10 mouse cellular contexts compared by ENCODE assay signal in the genomic region with DNA sequence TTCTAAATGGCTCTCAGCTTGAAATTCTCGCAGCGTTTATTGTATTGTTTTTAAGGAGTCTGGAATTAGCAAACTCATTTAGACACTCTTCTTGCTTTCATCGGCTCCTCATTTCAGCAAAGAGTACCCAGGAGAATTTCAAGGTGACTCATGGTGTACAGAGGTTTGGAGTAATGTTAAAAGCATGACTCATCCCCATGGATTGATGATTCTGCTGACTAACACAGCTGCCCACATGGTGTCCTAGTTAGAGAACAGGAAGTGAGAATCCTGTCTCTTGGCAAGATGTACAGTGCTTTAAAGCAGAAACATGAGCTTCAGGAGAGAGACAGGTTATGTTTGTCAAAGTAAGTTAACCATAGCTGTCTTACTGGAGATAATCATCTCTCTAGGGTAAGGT.
DNase-seq lines count a peak whose midpoint lies in the region; ATAC-seq and TF ChIP-seq lines count a peak whose summit lies in the region.
"Had no signal": no experiment of that assay in that cellular context is flagged by ENCODE, and none has a peak within 500 bp of the region (broad histone marks: within the 10 kb centered on the region; RNA-seq: fewer than 3 reads in every experiment).

No protein-coding gene starts in this region.

- WGBS in liver, postnatal 0 days (ENCODE audit: insufficient replicate concordance): 79% methylated on average over 3 of the region's 3 CpGs
- WGBS in forebrain, embryonic 14.5 days: 77% methylated on average over 3 of the region's 3 CpGs

- no peaks in the 10 kb centered on the region for H3K4me1 ChIP-seq in ES-E14 (ENCODE audit: control insufficient read depth in 2 of 2, insufficient read depth in 2 of 2, low read length in 2 of 2, poor library complexity in 1 of 2)
- H3K4me1 ChIP-seq in liver, postnatal 0 days (ENCODE audit: insufficient read depth): no peaks in the 10 kb centered on the region
- no peaks in the 10 kb centered on the region for H3K4me1 ChIP-seq in forebrain, embryonic 14.5 days (ENCODE audit: control insufficient read depth, insufficient read depth, low read length)

- no peak for TF ChIP-seq CTCF in liver, postnatal 0 days (IDR thresholded peaks at IDR 0.05; ENCODE audit: low read depth)

- peak; percentile 60 for DNase-seq in heart, adult 8-10 months (ENCODE audit: low spot score)
- DNase-seq in heart, postnatal 14 days: no peak
- DNase-seq in ES-E14 (ENCODE audit: low read depth, low spot score): no peak
- DNase-seq in c-Kit-positive CD71-negative TER-119-negative erythroid progenitor cells, embryonic 14.5 days (ENCODE audit: low read depth): peak; percentile 16
- peak; percentile 66 to 68 for DNase-seq in left cerebral cortex, adult 9 months (ENCODE audit: low spot score in 2 of 2)
- no peak for DNase-seq in spleen, adult 12 weeks (ENCODE audit: low spot score)
- DNase-seq in liver, postnatal 0 days: no peak
- DNase-seq in forebrain, embryonic 14.5 days (ENCODE audit: low spot score): no peak
- DNase-seq: kidney, adult 8-10 months had no signal

- no peak overlapping the region for H3K4me2 ChIP-seq in liver, postnatal 0 days (ENCODE audit: low read depth, low read length)
- H3K4me2 ChIP-seq in forebrain, embryonic 14.5 days (ENCODE audit: low read length): no peak overlapping the region
- H3K4me2 ChIP-seq: midbrain, embryonic 11.5 days had no signal

- no peaks in the 10 kb centered on the region for H3K9me3 ChIP-seq in ES-E14 (ENCODE audit: control insufficient read depth, insufficient read depth, low read depth, low read length)
- no peaks in the 10 kb centered on the region for H3K9me3 ChIP-seq in liver, postnatal 0 days (ENCODE audit: low read length)
- no peaks in the 10 kb centered on the region for H3K9me3 ChIP-seq in forebrain, embryonic 14.5 days (replicated peaks; ENCODE audit: control insufficient read depth, low read length)

- no peak; the same call in 1 of the 2 replicates for ATAC-seq in liver, postnatal 0 days
- no peak for ATAC-seq in forebrain, embryonic 14.5 days

- in situ Hi-C loops in ES-E14 (cut with MboI; ENCODE audit: low sequenced_read_pairs in 2 of 2, unreplicated experiment in 2 of 2): no loop called here

- H3K27ac ChIP-seq in ES-E14 (ENCODE audit: insufficient read depth, low read depth, low read length, poor library complexity, severe bottlenecking): no peak overlapping the region
- no peak overlapping the region for H3K27ac ChIP-seq in liver, postnatal 0 days (ENCODE audit: low read depth)
- H3K27ac ChIP-seq in forebrain, embryonic 14.5 days (ENCODE audit: low read depth, low read length): no peak overlapping the region

- intact Hi-C loops in heart, postnatal 14 days (cut with DNase I): no loop called here

- H3K36me3 ChIP-seq in ES-E14 (ENCODE audit: control insufficient read depth, insufficient read depth, low read length, poor library complexity, severe bottlenecking): no peaks in the 10 kb centered on the region
- H3K36me3 ChIP-seq in liver, postnatal 0 days (replicated peaks; ENCODE audit: insufficient read depth, low read length): no peaks in the 10 kb centered on the region
- no peaks in the 10 kb centered on the region for H3K36me3 ChIP-seq in forebrain, embryonic 14.5 days (ENCODE audit: control insufficient read depth, insufficient read depth, low read length)

- H3K27me3 ChIP-seq in liver, postnatal 0 days (ENCODE audit: insufficient read depth, low read length): no peaks in the 10 kb centered on the region
- H3K27me3 ChIP-seq in forebrain, embryonic 14.5 days (replicated peaks; ENCODE audit: control insufficient read depth, insufficient read depth, low read length): no peaks in the 10 kb centered on the region

- H3K4me3 ChIP-seq in ES-E14 (ENCODE audit: insufficient read depth in 1 of 2, low read depth in 1 of 2, low read length in 2 of 2, poor library complexity in 1 of 2, severe bottlenecking in 1 of 2): no peak overlapping the region
- H3K4me3 ChIP-seq in liver, postnatal 0 days (ENCODE audit: low read depth, low read length): no peak overlapping the region
- no peak overlapping the region for H3K4me3 ChIP-seq in forebrain, embryonic 14.5 days (ENCODE audit: low read depth, low read length)

- TF ChIP-seq EP300 in liver, postnatal 0 days (IDR thresholded peaks at IDR 0.05; ENCODE audit: low read depth): no peak

- no peak overlapping the region for H3K9ac ChIP-seq in ES-E14 (ENCODE audit: insufficient read depth, low read depth, low read length, poor library complexity, severe bottlenecking)
- H3K9ac ChIP-seq in liver, postnatal 0 days (replicated peaks): no peak overlapping the region
- no peak overlapping the region for H3K9ac ChIP-seq in forebrain, embryonic 14.5 days (ENCODE audit: low read length)

TF ChIP-seq in ES-E14, 5 proteins besides CTCF, POLR2A, EP300 and RAD21:
- TF ChIP-seq MAFK (IDR thresholded peaks at IDR 0.05; ENCODE audit: insufficient read depth, low read depth, low read length) (0 out of 2 replicates have a peak, but pooled peaks have one; percentile 32), ZNF384 (IDR thresholded peaks at IDR 0.05; ENCODE audit: low read depth, low read length) (no peak)

Comparison
In these comparisons a context has a peak if more than half of its experiments do, and no peak if none do; other contexts are left out.
1. DNase-seq: peak in heart, adult 8-10 months (single experiment), c-Kit-positive CD71-negative TER-119-negative erythroid progenitor cells, embryonic 14.5 days (single experiment) and left cerebral cortex, adult 9 months (2 of 2); none in heart, postnatal 14 days (0 of 2), ES-E14 (single experiment), spleen, adult 12 weeks (single experiment), liver, postnatal 0 days (single experiment) and forebrain, embryonic 14.5 days (single experiment).